Mouse (Mus musculus) granulocyte monocyte progenitor cell, adult 5-6 weeks (primary cell): Measurements from ENCODE around the gene Hs1bp3. TPM values are rescaled to one million over a fixed set of nuclear protein-coding genes. Genes with fewer than 3 reads are reported as not detected.

Experiments
- ATAC-seq: replicated peaks from 2 replicates; pipeline ENCODE4 v1.8.0; 2016; ENCODE audit warnings: mild to moderate bottlenecking, moderate TSS enrichment, inconsistent platforms; ENCODE audit not compliant: poor library complexity, severe bottlenecking
- total RNA-seq, 2 experiments: library from RNA; stranded (forward) in 1 of 2; stranded (reverse) in 1 of 2; fragments of 200-712, 200-1000 nt in 1 of 2; fragments of >200 nt in 1 of 2; fragmentation: Nextera tagmentation in 1 of 2; gene quantifications; 2 replicates each; pipeline ENCODE4 v1.2.3; 2014 to 2017

Hs1bp3 gene
- total RNA-seq, 2 experiments from 2014 or later = 5.8 to 19.9 TPM

DNA sequence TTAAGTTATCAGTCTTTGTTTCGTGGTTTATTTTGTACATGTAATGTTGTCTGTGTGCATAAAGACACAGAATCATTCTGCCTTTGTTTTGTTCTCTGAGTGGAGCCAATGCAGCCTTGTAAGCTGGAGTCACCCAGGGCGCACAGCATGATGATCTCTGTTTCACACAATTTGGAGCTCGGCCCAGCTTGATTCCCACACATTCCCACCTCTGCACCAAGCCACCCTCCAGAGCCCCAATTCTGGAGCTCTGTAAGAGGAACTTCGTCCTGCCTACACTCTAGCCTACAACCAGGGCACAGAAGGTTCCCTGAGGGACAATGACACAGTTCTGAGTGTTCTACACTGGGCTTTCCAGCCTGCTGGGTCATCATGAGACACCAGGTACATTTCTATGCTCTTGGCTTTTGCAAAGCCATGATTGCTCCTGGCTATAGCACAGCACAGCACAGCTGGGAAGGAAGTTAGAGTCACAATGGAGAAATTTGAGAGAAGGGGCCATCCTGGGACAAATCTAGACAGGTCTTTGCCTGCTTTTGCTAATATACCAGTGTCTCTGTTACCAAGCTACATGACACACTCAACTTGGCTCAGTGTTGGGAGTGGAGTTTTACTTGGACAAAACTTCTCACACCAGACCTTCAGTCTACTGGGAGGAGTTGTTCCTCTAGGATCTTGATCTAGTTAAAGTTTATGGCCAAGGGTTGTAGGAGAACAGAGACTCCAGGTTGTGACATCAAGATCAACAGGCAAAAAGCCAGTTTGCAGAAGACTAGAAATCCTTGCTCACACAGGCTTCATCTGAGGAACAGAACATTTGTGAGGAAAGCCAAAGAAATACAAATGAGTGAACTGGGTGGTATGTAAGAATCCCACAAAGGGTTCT is 75.5 kb downstream of the Hs1bp3 start:
- ATAC-seq = 0 out of 2 replicates have a peak, but pooled peaks have one; percentile 3

DNA sequence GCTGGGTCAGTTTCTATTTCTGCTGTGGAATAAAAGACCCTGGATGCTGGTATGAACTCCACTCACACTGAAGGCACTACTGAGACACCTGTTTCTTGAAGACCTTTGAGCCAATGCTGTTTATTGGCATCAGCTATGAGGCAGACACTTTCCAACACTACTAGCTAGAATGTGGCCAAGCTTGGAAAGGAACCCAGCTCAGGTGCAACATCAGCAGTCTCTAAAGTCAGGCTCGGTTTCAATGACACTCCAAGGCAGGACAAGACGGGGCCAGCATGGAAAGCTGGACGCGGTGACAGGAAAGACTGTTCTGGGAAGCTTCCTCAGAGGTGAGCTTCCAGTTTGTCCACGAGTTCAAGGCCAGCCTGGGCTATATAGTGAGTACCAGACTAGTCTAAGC is 80.0 kb downstream of the Hs1bp3 start:
- no peak for ATAC-seq

Other genes with a start within 250 kb of the Hs1bp3 start
- gene Ldah, start 105.3 kb upstream of the Hs1bp3 start, total RNA-seq (2014; fragmentation: Nextera tagmentation) = 50.5 and 63.4 TPM in 2 replicates
- gene Ldah, start 105.3 kb upstream of the Hs1bp3 start, total RNA-seq (2017) = 35.2 and 39.4 TPM in 2 replicates
- gene Gdf7, start 11.5 kb upstream of the Hs1bp3 start, total RNA-seq (2014; fragmentation: Nextera tagmentation) = not detected in 2 replicates
- not detected in 2 replicates for gene Gdf7, start 11.5 kb upstream of the Hs1bp3 start, total RNA-seq (2017)
- 75.2 and 78.3 TPM in 2 replicates for gene Rhob, start 186.6 kb downstream of the Hs1bp3 start, total RNA-seq (2014; fragmentation: Nextera tagmentation)
- gene Rhob, start 186.6 kb downstream of the Hs1bp3 start, total RNA-seq (2017) = 64.8 and 67.6 TPM in 2 replicates